Mouse (Mus musculus) megakaryocyte, embryonic 14.5 days (primary cell): ENCODE measurements around the gene Tex30.

Source experiments
- FLI1 ChIP-seq: IDR thresholded peaks from 2 replicates; pipeline ENCODE4 v1.6.1; 2012; ENCODE audit warnings: low read length, inconsistent platforms, mixed read lengths
- GATA1 ChIP-seq: IDR thresholded peaks from 3 replicates; pipeline ENCODE4 v1.6.1; 2012; ENCODE audit warnings: mixed read lengths, low read length, inconsistent platforms, borderline replicate concordance

GRCm38 (mm10) chr1:44061836-44062235 lies 40.4 kb downstream of the Tex30 start, which contains the start of gene Gm8251:
- TF ChIP-seq FLI1 (no peak), GATA1 (no peak)
